Comparison of ENCODE assay signal across 11 mouse cellular contexts in the genomic region with DNA sequence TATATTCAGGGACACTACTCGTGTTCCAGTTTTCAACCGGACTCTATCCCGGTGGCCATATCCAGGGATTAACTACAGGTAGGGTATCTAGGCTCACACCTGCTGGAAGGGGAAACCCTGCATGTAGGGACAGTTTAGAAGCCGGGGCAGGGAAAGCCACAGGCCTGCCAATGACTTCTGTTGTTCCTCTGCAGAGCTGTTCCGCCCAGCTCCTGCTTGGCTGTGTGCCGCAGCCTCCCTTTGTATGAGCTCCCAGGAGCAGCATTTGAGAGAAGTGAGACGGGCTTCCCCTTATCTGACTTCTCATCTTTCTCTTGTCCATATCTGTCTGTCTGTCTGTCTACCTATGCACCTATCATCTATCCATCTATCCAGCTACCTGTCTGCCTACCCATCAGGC. TPM values are rescaled to one million over a fixed set of nuclear protein-coding genes. Genes with fewer than 3 reads are reported as not detected.
DNase-seq lines count a peak whose midpoint lies in the region; ATAC-seq and TF ChIP-seq lines count a peak whose summit lies in the region.
"Had no signal": no experiment of that assay in that cellular context is flagged by ENCODE, and none has a peak within 500 bp of the region (broad histone marks: within the 10 kb centered on the region; RNA-seq: fewer than 3 reads in every experiment).

No protein-coding gene starts in this region.

- peaks cover 23% of the 10 kb centered on the region for H3K4me1 ChIP-seq in heart, adult 2 months (ENCODE audit: control insufficient read depth, insufficient read depth, low read length)
- H3K4me1 ChIP-seq in heart, embryonic 10.5 days: peaks cover 31% of the 10 kb centered on the region; the same call in 1 of the 2 replicates
- peaks cover 13% of the 10 kb centered on the region for H3K4me1 ChIP-seq in liver, embryonic 12.5 days
- H3K4me1 ChIP-seq in midbrain, embryonic 14.5 days (ENCODE audit: control insufficient read depth, insufficient read depth, low read length): no peaks in the 10 kb centered on the region

- H3K4me2 ChIP-seq in liver, embryonic 12.5 days: no peak overlapping the region
- H3K4me2 ChIP-seq in midbrain, embryonic 14.5 days (ENCODE audit: low read length): no peak overlapping the region
- H3K4me2 ChIP-seq: forebrain, embryonic 13.5 days; hindbrain, embryonic 14.5 days; neural tube, embryonic 15.5 days had no signal

- H3K9ac ChIP-seq in heart, adult 2 months (ENCODE audit: low read depth, low read length): no peak overlapping the region
- no peak overlapping the region for H3K9ac ChIP-seq in liver, embryonic 12.5 days
- no peak overlapping the region for H3K9ac ChIP-seq in midbrain, embryonic 14.5 days (replicated peaks; ENCODE audit: low read length)
- H3K9ac ChIP-seq: forebrain, embryonic 13.5 days; hindbrain, embryonic 14.5 days; neural tube, embryonic 15.5 days had no signal

- peak; percentile 37 to 60 for DNase-seq in adrenal gland, adult (ENCODE audit: inconsistent age in 2 of 2, low spot score in 1 of 2)
- DNase-seq in adrenal gland, postnatal 4 days (ENCODE audit: low spot score in 2 of 2): no peak
- peak; percentile 63 to 77 for DNase-seq in heart, adult 2 months
- DNase-seq in heart, embryonic 10.5 days (ENCODE audit: low spot score): no peak
- peak; percentile 37 for DNase-seq in ovary, postnatal 36 days (ENCODE audit: low spot score)
- no peak for DNase-seq in ovary, postnatal 10 days (ENCODE audit: low spot score)
- DNase-seq in midbrain, embryonic 14.5 days: no peak

- ATAC-seq in liver, embryonic 12.5 days: no peak
- ATAC-seq in midbrain, embryonic 14.5 days (ENCODE audit: low FRiP score, low TSS enrichment): no peak
- ATAC-seq: forebrain, embryonic 13.5 days had no signal

- no peak for TF ChIP-seq POLR2A in heart, adult 2 months (IDR thresholded peaks at IDR 0.05; ENCODE audit: insufficient read depth, low read depth, low read length)

- H3K27me3 ChIP-seq in heart, adult 2 months (ENCODE audit: control insufficient read depth, insufficient read depth, low read length): no peaks in the 10 kb centered on the region
- H3K27me3 ChIP-seq in heart, embryonic 10.5 days (ENCODE audit: insufficient read depth, poor library complexity, severe bottlenecking): no peaks in the 10 kb centered on the region
- H3K27me3 ChIP-seq in liver, embryonic 12.5 days (replicated peaks): peaks cover 18% of the 10 kb centered on the region
- no peaks in the 10 kb centered on the region for H3K27me3 ChIP-seq in midbrain, embryonic 14.5 days (ENCODE audit: control insufficient read depth, insufficient read depth, low read length)
- H3K27me3 ChIP-seq: forebrain, embryonic 13.5 days; neural tube, embryonic 15.5 days had no signal

- 58% methylated on average over 7 of the region's 7 CpGs for whole genome bisulfite sequencing in heart, adult 2 months
- WGBS in heart, embryonic 10.5 days: 92% methylated on average over 7 of the region's 7 CpGs
- WGBS in liver, embryonic 12.5 days (ENCODE audit: insufficient replicate concordance): 73% methylated on average over 7 of the region's 7 CpGs
- WGBS in midbrain, embryonic 14.5 days: 93% methylated on average over 7 of the region's 7 CpGs

- no peak overlapping the region for H3K4me3 ChIP-seq in heart, adult 2 months
- H3K4me3 ChIP-seq in heart, embryonic 10.5 days: no peak overlapping the region
- no peak overlapping the region for H3K4me3 ChIP-seq in liver, embryonic 12.5 days
- no peak overlapping the region for H3K4me3 ChIP-seq in midbrain, embryonic 14.5 days (replicated peaks; ENCODE audit: low read depth, low read length)
- H3K4me3 ChIP-seq: forebrain, embryonic 13.5 days; neural tube, embryonic 15.5 days had no signal

- intact Hi-C loops in heart, adult 2 months (cut with DNase I): loop anchor here (2.0 kb wide), 1 partner anchor 49 kb away; no protein-coding TSS in a partner anchor

- no peaks in the 10 kb centered on the region for H3K79me2 ChIP-seq in heart, adult 2 months (replicated peaks; ENCODE audit: control insufficient read depth, insufficient read depth, low read length)

- H3K36me3 ChIP-seq in heart, adult 2 months (ENCODE audit: control insufficient read depth, insufficient read depth, low read length): no peaks in the 10 kb centered on the region
- H3K36me3 ChIP-seq in heart, embryonic 10.5 days: peaks cover 3% of the 10 kb centered on the region; the same call in 1 of the 2 replicates
- no peaks in the 10 kb centered on the region for H3K36me3 ChIP-seq in liver, embryonic 12.5 days
- H3K36me3 ChIP-seq in midbrain, embryonic 14.5 days (ENCODE audit: control insufficient read depth, insufficient read depth, low read length): no peaks in the 10 kb centered on the region
- H3K36me3 ChIP-seq: neural tube, embryonic 15.5 days had no signal

- TF ChIP-seq EP300 in heart, adult 2 months (IDR thresholded peaks at IDR 0.05; ENCODE audit: insufficient read depth, low read depth, low read length): no peak

- no peak for TF ChIP-seq CTCF in heart, adult 2 months (IDR thresholded peaks at IDR 0.05)

- no peak overlapping the region for H3K27ac ChIP-seq in heart, adult 2 months
- no peak overlapping the region for H3K27ac ChIP-seq in heart, embryonic 10.5 days
- no peak overlapping the region for H3K27ac ChIP-seq in liver, embryonic 12.5 days
- no peak overlapping the region for H3K27ac ChIP-seq in midbrain, embryonic 14.5 days (replicated peaks; ENCODE audit: low read depth, low read length)
- H3K27ac ChIP-seq: forebrain, embryonic 13.5 days; hindbrain, embryonic 14.5 days; neural tube, embryonic 15.5 days had no signal

- H3K9me3 ChIP-seq in heart, embryonic 10.5 days: 0 out of 2 replicates have a peak, but pooled peaks cover 5% of the 10 kb centered on the region
- H3K9me3 ChIP-seq in liver, embryonic 12.5 days (replicated peaks): no peaks in the 10 kb centered on the region
- no peaks in the 10 kb centered on the region for H3K9me3 ChIP-seq in midbrain, embryonic 14.5 days (ENCODE audit: control insufficient read depth, low read length)
- H3K9me3 ChIP-seq: forebrain, embryonic 13.5 days; neural tube, embryonic 15.5 days had no signal

RNA-seq across cellular contexts. Expression of a gene that starts 8.5 kb away (rescaled TPM):
- under 1 TPM; 0.39 to 0.93 TPM for total RNA-seq in adrenal gland, postnatal 4 days (2021)
- total RNA-seq in heart, adult 2 months (2021): under 1 TPM; 0.20 to 0.26 TPM
- polyA plus RNA-seq in heart, adult 2 months (2012; rRNA removed): 0.35 and 0.47 TPM in 2 replicates
- 0.73 and 1.4 TPM in 2 replicates for polyA plus RNA-seq in heart, embryonic 10.5 days (2016; fragmentation: Nextera tagmentation; extraction: Ambion mirVana)
- 0.12 TPM in 2 replicates for polyA plus RNA-seq in liver, embryonic 12.5 days (2016; fragmentation: Nextera tagmentation; extraction: Ambion mirVana)
- 0.13 and 0.22 TPM in 2 replicates for polyA plus RNA-seq in midbrain, embryonic 14.5 days (2014; fragmentation: Nextera tagmentation; extraction: Ambion mirVana)

Comparison
In these comparisons a context has a peak if more than half of its experiments do, and no peak if none do; other contexts are left out.
1. DNase-seq: peak in adrenal gland, adult (2 of 2), heart, adult 2 months (2 of 2) and ovary, postnatal 36 days (single experiment); none in adrenal gland, postnatal 4 days (0 of 2), heart, embryonic 10.5 days (single experiment), ovary, postnatal 10 days (single experiment) and midbrain, embryonic 14.5 days (single experiment).